23 mouse cellular contexts compared by ENCODE assay signal in the genomic region with DNA sequence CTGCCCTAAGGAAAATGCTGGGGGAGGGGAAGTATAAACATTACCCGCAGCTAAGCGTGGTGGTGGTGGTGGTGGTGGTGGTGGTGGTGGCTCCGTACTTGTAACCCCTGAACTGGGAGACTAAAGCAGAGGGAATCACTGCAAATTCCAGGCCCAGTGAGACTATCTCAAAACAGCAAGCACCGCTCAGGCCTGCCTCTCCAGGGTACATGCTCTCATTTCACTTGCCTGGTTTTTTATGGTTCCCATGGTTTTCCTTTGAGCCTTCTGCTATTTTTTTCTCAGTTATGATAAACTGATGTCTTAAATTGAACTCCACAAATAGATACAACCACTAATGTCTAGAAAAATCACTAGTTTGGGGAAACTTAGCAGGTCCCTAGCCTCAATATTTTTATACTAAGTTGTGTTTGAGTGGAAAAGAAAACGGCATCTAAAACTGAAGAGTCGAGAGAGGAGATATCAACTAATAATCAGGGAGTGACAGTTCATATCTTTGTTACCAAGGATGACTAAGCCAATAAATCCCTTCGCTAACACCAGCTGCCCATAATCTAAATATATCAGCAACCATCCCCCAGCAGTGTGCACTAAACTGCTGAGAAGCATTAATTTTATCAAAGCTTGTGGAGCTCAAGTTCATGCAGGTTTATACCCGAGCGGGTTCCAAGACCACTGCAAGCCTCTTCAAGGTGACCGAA.
A peak's percentile ranks its signal among the peaks of the same experiment; 100 is the strongest.
DNase-seq lines count a peak whose midpoint lies in the region; ATAC-seq lines count a peak whose summit lies in the region.
"Had no signal": no experiment of that assay in that cellular context is flagged by ENCODE, and none has a peak within 500 bp of the region (broad histone marks: within the 10 kb centered on the region; RNA-seq: fewer than 3 reads in every experiment).

No protein-coding gene starts in this region.

- H3K36me3 ChIP-seq in midbrain, embryonic 11.5 days (ENCODE audit: control insufficient read depth, insufficient read depth, low read length): no peaks in the 10 kb centered on the region
- no peaks in the 10 kb centered on the region for H3K36me3 ChIP-seq in midbrain, embryonic 16.5 days (ENCODE audit: control insufficient read depth, insufficient read depth, low read length)
- H3K36me3 ChIP-seq: forebrain, embryonic 10.5 days; G1E; heart, embryonic 10.5 days; heart, embryonic 13.5 days; hindbrain, embryonic 12.5 days; hindbrain, embryonic 15.5 days had no signal

- H3K9me3 ChIP-seq in midbrain, embryonic 11.5 days (ENCODE audit: control insufficient read depth, low read length): no peaks in the 10 kb centered on the region
- H3K9me3 ChIP-seq in midbrain, embryonic 16.5 days (replicated peaks; ENCODE audit: control insufficient read depth, low read length, poor library complexity, severe bottlenecking): no peaks in the 10 kb centered on the region
- H3K9me3 ChIP-seq: forebrain, embryonic 10.5 days; forebrain, embryonic 13.5 days; heart, embryonic 10.5 days; heart, embryonic 13.5 days; hindbrain, embryonic 12.5 days; hindbrain, embryonic 15.5 days had no signal

- H3K4me2 ChIP-seq in midbrain, embryonic 11.5 days: no peak overlapping the region
- H3K4me2 ChIP-seq in midbrain, embryonic 16.5 days (ENCODE audit: low read length): no peak overlapping the region
- H3K4me2 ChIP-seq: forebrain, embryonic 13.5 days; heart, embryonic 13.5 days; hindbrain, embryonic 12.5 days; hindbrain, embryonic 15.5 days had no signal

- H3K27ac ChIP-seq in midbrain, embryonic 11.5 days (ENCODE audit: low read depth, low read length): no peak overlapping the region
- H3K27ac ChIP-seq in midbrain, embryonic 16.5 days (ENCODE audit: low read length): no peak overlapping the region
- H3K27ac ChIP-seq in brown adipose tissue, adult 24 weeks (replicated peaks; ENCODE audit: low read depth, low read length): 0 out of 2 replicates have a peak overlapping the region, but pooled peaks have one; percentile 25
- H3K27ac ChIP-seq: forebrain, embryonic 10.5 days; forebrain, embryonic 13.5 days; heart, adult 2 months; heart, embryonic 10.5 days; heart, embryonic 13.5 days; hindbrain, embryonic 12.5 days; hindbrain, embryonic 15.5 days had no signal

- H3K9ac ChIP-seq in midbrain, embryonic 11.5 days (ENCODE audit: low read length): no peak overlapping the region
- no peak overlapping the region for H3K9ac ChIP-seq in midbrain, embryonic 16.5 days (ENCODE audit: low read depth, low read length)
- H3K9ac ChIP-seq: forebrain, embryonic 13.5 days; heart, embryonic 13.5 days; hindbrain, embryonic 12.5 days; hindbrain, embryonic 15.5 days had no signal

- intact Hi-C loops in heart, postnatal 25 days (cut with DNase I): loop anchor here (5.0 kb wide), 2 partner anchors 47 to 98 kb away; a partner anchor contains a TSS
- intact Hi-C loops in left cerebral cortex, postnatal 10 days (cut with DNase I): no loop called here

- H3K27me3 ChIP-seq in midbrain, embryonic 11.5 days (ENCODE audit: control insufficient read depth, insufficient read depth, low read length): no peaks in the 10 kb centered on the region
- no peaks in the 10 kb centered on the region for H3K27me3 ChIP-seq in midbrain, embryonic 16.5 days (ENCODE audit: control insufficient read depth, insufficient read depth, low read depth, low read length)
- H3K27me3 ChIP-seq: CH12.LX; forebrain, embryonic 13.5 days; heart, embryonic 13.5 days; hindbrain, embryonic 12.5 days; hindbrain, embryonic 15.5 days had no signal

- no peaks in the 10 kb centered on the region for H3K4me1 ChIP-seq in midbrain, embryonic 11.5 days (ENCODE audit: control insufficient read depth, insufficient read depth, low read length)
- no peaks in the 10 kb centered on the region for H3K4me1 ChIP-seq in midbrain, embryonic 16.5 days (ENCODE audit: control insufficient read depth, insufficient read depth, low read length)
- peaks cover 6% of the 10 kb centered on the region; the same call in 1 of the 2 replicates for H3K4me1 ChIP-seq in brown adipose tissue, adult 24 weeks (ENCODE audit: control insufficient read depth, insufficient read depth, insufficient read length, low read length)
- H3K4me1 ChIP-seq: forebrain, embryonic 10.5 days; forebrain, embryonic 13.5 days; heart, embryonic 10.5 days; hindbrain, embryonic 12.5 days; hindbrain, embryonic 15.5 days had no signal

- WGBS in midbrain, embryonic 11.5 days: 92% methylated on average over 10 of the region's 10 CpGs
- 89% methylated on average over 10 of the region's 10 CpGs for WGBS in midbrain, embryonic 16.5 days

- no peak for ATAC-seq in midbrain, embryonic 11.5 days (ENCODE audit: low FRiP score)
- ATAC-seq in midbrain, embryonic 16.5 days: no peak
- ATAC-seq: activated CD4-positive, CD25-positive, alpha-beta regulatory T cell, adult 4 months; forebrain, embryonic 13.5 days had no signal

- no peak overlapping the region for H3K4me3 ChIP-seq in midbrain, embryonic 11.5 days (ENCODE audit: low read depth, low read length)
- no peak overlapping the region for H3K4me3 ChIP-seq in midbrain, embryonic 16.5 days (ENCODE audit: low read depth, low read length)
- H3K4me3 ChIP-seq in brown adipose tissue, adult 24 weeks (ENCODE audit: insufficient read depth, low read depth, low read length): no peak overlapping the region
- H3K4me3 ChIP-seq: forebrain, embryonic 10.5 days; forebrain, embryonic 13.5 days; heart, adult 2 months; heart, embryonic 10.5 days; heart, embryonic 13.5 days; hindbrain, embryonic 12.5 days; hindbrain, embryonic 15.5 days had no signal

- DNase-seq in heart, adult 11 months: peak; percentile 66
- no peak for DNase-seq in heart, postnatal 25 days (ENCODE audit: low spot score)
- DNase-seq in midbrain, embryonic 11.5 days (ENCODE audit: low spot score, missing footprints): peak; percentile 74
- no peak for DNase-seq in left cerebral cortex, postnatal 10 days (ENCODE audit: extremely low spot score in 1 of 2, low spot score in 2 of 2)
- DNase-seq: adrenal gland, adult 8-10 months; adrenal gland, postnatal 25 days; cerebellum, adult 18-20 months; cerebellum, adult 9-10 months; cerebellum, postnatal 14 days; gastrocnemius, postnatal 25 days; heart, adult 2 months; heart, postnatal 14 days had no signal

Comparison
In these comparisons a context has a peak if more than half of its experiments do, and no peak if none do; other contexts are left out.
1. DNase-seq: peak in heart, adult 11 months (single experiment) and midbrain, embryonic 11.5 days (single experiment); none in heart, postnatal 25 days (single experiment) and left cerebral cortex, postnatal 10 days (0 of 2).